Mouse (Mus musculus): ENCODE results near the gene Adgb. TPM values are rescaled to one million over a fixed set of nuclear protein-coding genes. Genes with fewer than 3 reads are reported as not detected.

The Adgb gene
- polyA plus RNA-seq, 1 experiment from 2014 or later: 0.07 TPM

DNA sequence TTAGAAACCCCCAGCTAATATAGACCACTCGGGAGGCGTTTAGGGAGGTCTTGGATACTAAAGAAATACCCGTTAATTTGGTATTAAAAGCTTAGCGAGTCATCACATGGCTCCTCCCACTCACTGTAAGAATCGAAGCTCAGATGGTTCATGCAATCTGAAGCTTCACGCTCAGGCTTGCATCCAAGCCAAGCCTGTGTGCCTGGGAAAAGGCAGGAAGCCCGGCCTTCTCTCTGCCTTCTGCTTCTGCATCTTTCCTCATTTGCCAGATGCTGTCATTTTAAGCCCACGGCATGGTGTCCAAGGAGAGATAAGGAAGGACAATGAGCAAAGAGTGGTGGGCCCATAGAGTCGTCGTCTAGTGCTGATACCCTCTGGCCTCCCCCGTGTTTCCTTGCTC is 149.2 kb downstream of the Adgb start:
- 79% methylated on average over 11 of the region's 11 CpGs for WGBS
- no peaks in the 10 kb centered on the region for H3K4me1 ChIP-seq (ENCODE audit: control insufficient read depth, insufficient read depth, low read length)
- no peaks in the 10 kb centered on the region for H3K27me3 ChIP-seq (ENCODE audit: control insufficient read depth, insufficient read depth, low read length)
- H3K9ac ChIP-seq (replicated peaks; ENCODE audit: low read depth, low read length): no peak overlapping the region
- no peak overlapping the region for H3K4me3 ChIP-seq (ENCODE audit: low read depth, low read length)
- no peaks in the 10 kb centered on the region for H3K9me3 ChIP-seq (ENCODE audit: control insufficient read depth, low read depth, low read length)
- H3K36me3 ChIP-seq (ENCODE audit: control insufficient read depth, insufficient read depth, low read length): no peaks in the 10 kb centered on the region
- no peak for ATAC-seq (ENCODE audit: insufficient number of reproducible peaks, insufficient read depth, low FRiP score, low read depth)
- no peak overlapping the region for H3K4me2 ChIP-seq (replicated peaks; ENCODE audit: low read depth, low read length)
- H3K27ac ChIP-seq (ENCODE audit: low read length): no peak overlapping the region

DNA sequence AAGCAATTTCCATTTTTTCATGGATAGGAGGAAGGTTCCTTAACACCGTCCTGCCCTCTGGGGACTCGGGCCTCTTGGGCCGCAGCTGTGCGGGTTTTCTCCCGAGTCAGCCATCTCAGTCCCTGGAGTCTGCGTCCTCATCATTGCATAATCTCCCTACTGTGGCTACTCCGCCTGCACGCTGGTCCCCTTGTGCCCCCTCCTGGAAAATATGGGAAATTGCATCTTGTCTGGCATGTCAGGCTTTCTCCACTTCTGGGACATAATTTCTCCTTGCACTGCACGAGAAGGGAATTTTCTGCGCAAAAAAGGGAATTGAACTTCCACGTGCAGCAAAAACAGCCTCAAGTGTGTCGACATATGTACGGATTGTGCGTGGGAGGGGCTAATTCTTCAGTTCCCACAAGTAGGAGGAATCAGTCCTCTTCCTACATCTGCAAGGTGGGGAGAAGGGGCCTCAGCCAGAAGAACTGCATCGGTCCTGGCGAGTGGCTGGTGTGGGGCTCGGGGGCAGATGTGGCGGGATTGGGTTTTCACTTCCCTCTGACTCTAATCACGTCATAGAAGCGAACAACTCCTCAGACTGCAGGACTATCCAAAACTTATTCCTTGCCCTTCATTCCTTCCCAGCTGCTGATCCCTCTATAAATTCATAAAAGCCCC is 150.9 kb downstream of the Adgb start:
- no peaks in the 10 kb centered on the region for H3K9me3 ChIP-seq (ENCODE audit: control insufficient read depth, low read depth, low read length)
- H3K4me2 ChIP-seq (replicated peaks; ENCODE audit: low read depth, low read length): peak overlapping the region; percentile 24
- 10% methylated on average over 20 of the region's 20 CpGs for WGBS
- ATAC-seq (ENCODE audit: insufficient number of reproducible peaks, insufficient read depth, low FRiP score, low read depth): peak; percentile 91
- no peaks in the 10 kb centered on the region for H3K27me3 ChIP-seq (ENCODE audit: control insufficient read depth, insufficient read depth, low read length)
- H3K4me3 ChIP-seq (ENCODE audit: low read depth, low read length): no peak overlapping the region
- H3K36me3 ChIP-seq (ENCODE audit: control insufficient read depth, insufficient read depth, low read length): no peaks in the 10 kb centered on the region
- no peak overlapping the region for H3K27ac ChIP-seq (ENCODE audit: low read length)
- no peaks in the 10 kb centered on the region for H3K4me1 ChIP-seq (ENCODE audit: control insufficient read depth, insufficient read depth, low read length)
- no peak overlapping the region for H3K9ac ChIP-seq (replicated peaks; ENCODE audit: low read depth, low read length)

DNA sequence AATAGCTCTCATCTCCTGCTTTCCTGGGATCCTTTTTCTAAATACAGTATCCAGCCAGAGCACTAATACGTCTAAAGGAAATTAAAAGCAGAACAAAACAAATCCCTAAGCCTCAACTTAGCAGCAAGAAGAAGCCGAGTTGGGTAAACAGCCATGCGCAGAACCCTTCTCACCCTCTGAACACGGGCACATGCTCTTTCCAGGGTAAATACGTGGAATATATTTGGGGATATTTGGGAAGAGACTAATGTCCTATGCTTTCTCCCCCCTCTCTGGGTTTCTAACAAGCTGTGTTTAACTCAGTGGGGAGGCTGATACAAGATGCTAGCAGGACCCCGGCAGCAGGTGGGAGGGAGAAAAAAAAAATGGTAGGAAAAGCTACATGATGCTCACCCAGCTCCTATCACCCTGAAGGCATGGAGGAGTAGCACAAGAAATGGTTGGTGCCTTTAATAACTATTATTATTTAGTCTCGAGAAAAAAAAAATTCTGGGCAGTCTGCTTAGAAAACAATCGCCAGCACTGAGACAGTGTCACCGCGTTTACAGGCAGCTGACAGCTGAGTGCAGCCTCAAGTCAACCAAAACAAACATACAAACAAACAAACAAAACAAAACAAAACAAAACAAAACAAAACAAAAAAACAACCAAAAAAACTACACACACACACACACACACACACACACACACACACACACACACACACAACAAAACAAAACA is 151.6 kb downstream of the Adgb start:
- no peak overlapping the region for H3K27ac ChIP-seq (ENCODE audit: low read length)
- peak overlapping the region; percentile 24; the same call in 1 of the 2 replicates for H3K4me2 ChIP-seq (replicated peaks; ENCODE audit: low read depth, low read length)
- ATAC-seq (ENCODE audit: insufficient number of reproducible peaks, insufficient read depth, low FRiP score, low read depth): no peak
- H3K9ac ChIP-seq (replicated peaks; ENCODE audit: low read depth, low read length): no peak overlapping the region
- H3K27me3 ChIP-seq (ENCODE audit: control insufficient read depth, insufficient read depth, low read length): no peaks in the 10 kb centered on the region
- H3K4me3 ChIP-seq (ENCODE audit: low read depth, low read length): no peak overlapping the region
- no peaks in the 10 kb centered on the region for H3K4me1 ChIP-seq (ENCODE audit: control insufficient read depth, insufficient read depth, low read length)
- no peaks in the 10 kb centered on the region for H3K9me3 ChIP-seq (ENCODE audit: control insufficient read depth, low read depth, low read length)
- WGBS: 59% methylated on average over 10 of the region's 10 CpGs
- no peaks in the 10 kb centered on the region for H3K36me3 ChIP-seq (ENCODE audit: control insufficient read depth, insufficient read depth, low read length)

DNA sequence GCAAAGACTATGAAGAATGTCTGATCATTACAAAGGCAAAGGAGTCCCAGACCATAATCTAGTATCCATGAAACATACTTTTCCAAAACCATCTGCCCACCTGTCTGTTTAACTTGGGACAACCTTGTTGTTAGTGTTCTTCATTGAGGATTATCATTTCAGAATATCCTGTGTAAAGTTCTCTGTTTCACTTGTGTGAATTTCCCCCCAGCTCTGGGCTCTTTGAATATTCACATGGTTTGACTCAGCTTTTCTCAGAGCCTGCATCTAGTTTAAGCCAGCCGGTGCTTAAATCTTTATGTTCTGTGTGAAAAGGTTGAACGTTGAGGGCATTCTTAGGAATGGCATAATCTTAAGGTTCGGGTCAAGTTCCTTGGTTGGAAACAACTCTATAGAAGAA is 154.0 kb downstream of the Adgb start:
- WGBS: 87% methylated on average over 3 of the region's 3 CpGs
- ATAC-seq (ENCODE audit: insufficient number of reproducible peaks, insufficient read depth, low FRiP score, low read depth): no peak
- no peak overlapping the region for H3K4me3 ChIP-seq (ENCODE audit: low read depth, low read length)
- no peaks in the 10 kb centered on the region for H3K36me3 ChIP-seq (ENCODE audit: control insufficient read depth, insufficient read depth, low read length)
- no peak overlapping the region for H3K9ac ChIP-seq (replicated peaks; ENCODE audit: low read depth, low read length)
- H3K27ac ChIP-seq (ENCODE audit: low read length): no peak overlapping the region
- H3K27me3 ChIP-seq (ENCODE audit: control insufficient read depth, insufficient read depth, low read length): no peaks in the 10 kb centered on the region
- H3K4me1 ChIP-seq (ENCODE audit: control insufficient read depth, insufficient read depth, low read length): no peaks in the 10 kb centered on the region
- H3K9me3 ChIP-seq (ENCODE audit: control insufficient read depth, low read depth, low read length): no peaks in the 10 kb centered on the region
- H3K4me2 ChIP-seq (replicated peaks; ENCODE audit: low read depth, low read length): no peak overlapping the region

DNA sequence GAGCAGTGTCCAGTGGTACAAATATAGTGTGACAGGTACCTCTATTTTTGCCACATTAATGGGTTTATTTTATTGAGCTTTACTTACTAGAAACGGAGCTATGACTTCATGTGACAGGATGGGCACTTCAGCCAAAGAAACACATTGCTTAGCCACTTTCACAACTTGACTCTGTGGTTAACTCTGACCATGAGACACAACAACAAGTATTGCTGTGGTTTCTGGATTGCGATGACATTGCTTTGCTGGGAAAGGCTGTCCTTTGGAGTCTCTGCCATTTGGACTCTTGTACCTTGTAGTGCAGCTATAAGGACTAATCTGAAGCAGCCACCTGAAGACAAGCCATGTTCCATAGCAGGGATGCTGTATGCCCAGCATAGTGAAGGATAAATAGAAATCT is 156.5 kb downstream of the Adgb start:
- Histone ChIP-seq H3K4me1 (ENCODE audit: control insufficient read depth, insufficient read depth, low read length) (no peaks in the 10 kb centered on the region), H3K4me3 (ENCODE audit: low read depth, low read length) (no peak overlapping the region), H3K9ac (replicated peaks; ENCODE audit: low read depth, low read length) (no peak overlapping the region), H3K4me2 (replicated peaks; ENCODE audit: low read depth, low read length) (no peak overlapping the region), H3K27ac (ENCODE audit: low read length) (no peak overlapping the region), H3K9me3 (ENCODE audit: control insufficient read depth, low read depth, low read length) (no peaks in the 10 kb centered on the region), H3K27me3 (ENCODE audit: control insufficient read depth, insufficient read depth, low read length) (no peaks in the 10 kb centered on the region), H3K36me3 (ENCODE audit: control insufficient read depth, insufficient read depth, low read length) (no peaks in the 10 kb centered on the region)
- no peak for ATAC-seq (ENCODE audit: insufficient number of reproducible peaks, insufficient read depth, low FRiP score, low read depth)
- 90% methylated on average over 2 of the region's 2 CpGs for WGBS

DNA sequence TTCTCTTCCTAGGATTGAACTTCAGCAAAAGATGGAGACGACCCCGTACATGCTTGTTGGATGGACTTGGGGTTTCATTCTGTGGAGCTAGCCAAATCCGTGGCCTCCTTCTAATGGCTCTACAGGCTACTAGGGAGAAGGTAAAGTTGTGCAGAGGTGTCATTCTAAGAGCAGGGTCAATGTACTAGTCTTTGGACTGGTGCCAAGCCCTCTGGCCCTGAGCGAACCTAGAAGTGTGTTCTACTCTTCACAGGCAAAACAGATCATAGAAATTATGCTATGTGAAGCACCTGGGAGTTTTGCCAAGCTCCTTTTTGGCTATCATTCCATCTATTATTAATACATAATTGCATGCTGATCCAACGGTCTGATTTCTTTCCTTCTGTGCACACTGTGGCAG is 157.6 kb downstream of the Adgb start:
- H3K4me3 ChIP-seq (ENCODE audit: low read depth, low read length): no peak overlapping the region
- no peak for ATAC-seq (ENCODE audit: insufficient number of reproducible peaks, insufficient read depth, low FRiP score, low read depth)
- no peak overlapping the region for H3K4me2 ChIP-seq (replicated peaks; ENCODE audit: low read depth, low read length)
- no peaks in the 10 kb centered on the region for H3K27me3 ChIP-seq (ENCODE audit: control insufficient read depth, insufficient read depth, low read length)
- H3K9ac ChIP-seq (replicated peaks; ENCODE audit: low read depth, low read length): no peak overlapping the region
- WGBS: 74% methylated on average over 5 of the region's 5 CpGs
- H3K4me1 ChIP-seq (ENCODE audit: control insufficient read depth, insufficient read depth, low read length): no peaks in the 10 kb centered on the region
- H3K27ac ChIP-seq (ENCODE audit: low read length): no peak overlapping the region
- no peaks in the 10 kb centered on the region for H3K36me3 ChIP-seq (ENCODE audit: control insufficient read depth, insufficient read depth, low read length)
- H3K9me3 ChIP-seq (ENCODE audit: control insufficient read depth, low read depth, low read length): no peaks in the 10 kb centered on the region

DNA sequence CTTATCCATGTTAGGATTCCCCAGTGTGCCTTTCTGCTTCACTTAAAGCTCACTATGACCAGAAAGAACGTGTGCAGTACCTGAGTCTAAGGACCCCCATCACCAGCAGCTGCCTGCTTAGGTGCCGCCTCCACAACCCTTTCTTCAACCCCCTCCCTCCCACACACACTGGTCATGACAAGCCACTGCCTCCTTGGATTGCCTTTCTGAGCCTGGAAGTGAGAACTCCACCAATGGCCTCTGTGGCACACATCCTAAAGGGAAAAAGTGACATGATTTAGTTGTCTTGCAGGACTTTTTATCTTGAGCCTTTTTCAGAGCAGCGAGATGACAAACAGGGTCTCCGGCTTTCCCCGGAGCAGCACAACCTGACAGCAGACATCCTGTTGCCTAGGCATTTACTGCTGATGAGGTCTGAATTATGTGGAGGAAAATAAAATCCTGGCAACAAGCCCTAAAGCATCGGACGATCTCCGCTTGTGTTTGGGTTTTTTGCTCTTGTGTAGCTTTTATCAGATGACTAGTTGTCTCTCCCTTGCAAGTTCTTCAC is 162.2 kb downstream of the Adgb start:
- H3K27me3 ChIP-seq (ENCODE audit: control insufficient read depth, insufficient read depth, low read length): no peaks in the 10 kb centered on the region
- no peak overlapping the region for H3K4me3 ChIP-seq (ENCODE audit: low read depth, low read length)
- no peak overlapping the region for H3K4me2 ChIP-seq (replicated peaks; ENCODE audit: low read depth, low read length)
- H3K27ac ChIP-seq (ENCODE audit: low read length): no peak overlapping the region
- no peaks in the 10 kb centered on the region for H3K36me3 ChIP-seq (ENCODE audit: control insufficient read depth, insufficient read depth, low read length)
- H3K9ac ChIP-seq (replicated peaks; ENCODE audit: low read depth, low read length): no peak overlapping the region
- no peaks in the 10 kb centered on the region for H3K4me1 ChIP-seq (ENCODE audit: control insufficient read depth, insufficient read depth, low read length)
- ATAC-seq (ENCODE audit: insufficient number of reproducible peaks, insufficient read depth, low FRiP score, low read depth): no peak
- WGBS: 60% methylated on average over 8 of the region's 8 CpGs
- no peaks in the 10 kb centered on the region for H3K9me3 ChIP-seq (ENCODE audit: control insufficient read depth, low read depth, low read length)

DNA sequence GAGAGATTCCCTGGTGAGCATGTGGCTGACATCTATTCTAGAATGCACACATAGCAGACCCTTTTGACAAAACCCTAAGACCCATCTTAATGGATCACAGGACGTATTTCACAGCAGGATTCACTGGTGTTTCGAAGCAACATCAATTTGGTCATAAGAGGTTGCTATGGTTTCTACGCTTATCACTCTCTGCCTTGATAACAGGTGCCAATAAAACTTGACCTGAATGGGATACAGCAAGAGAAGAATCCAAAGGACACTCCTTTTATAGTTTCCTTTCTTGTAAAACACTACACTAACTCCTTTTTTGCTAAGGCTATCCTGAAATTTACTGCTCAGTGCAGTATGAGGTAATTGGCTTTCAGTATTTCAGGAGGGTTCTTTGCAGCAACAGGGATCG is 163.1 kb downstream of the Adgb start:
- Histone ChIP-seq H3K27me3 (ENCODE audit: control insufficient read depth, insufficient read depth, low read length) (no peaks in the 10 kb centered on the region), H3K4me1 (ENCODE audit: control insufficient read depth, insufficient read depth, low read length) (no peaks in the 10 kb centered on the region), H3K4me3 (ENCODE audit: low read depth, low read length) (no peak overlapping the region), H3K36me3 (ENCODE audit: control insufficient read depth, insufficient read depth, low read length) (no peaks in the 10 kb centered on the region), H3K27ac (ENCODE audit: low read length) (no peak overlapping the region), H3K9me3 (ENCODE audit: control insufficient read depth, low read depth, low read length) (no peaks in the 10 kb centered on the region), H3K9ac (replicated peaks; ENCODE audit: low read depth, low read length) (no peak overlapping the region), H3K4me2 (replicated peaks; ENCODE audit: low read depth, low read length) (no peak overlapping the region)
- no peak for ATAC-seq (ENCODE audit: insufficient number of reproducible peaks, insufficient read depth, low FRiP score, low read depth)
- 81% methylated on average over 4 of the region's 4 CpGs for WGBS

Data from stomach, embryonic 14.5 days (tissue).